Mouse (Mus musculus) CD4-positive naive resting alpha-beta T cell, adult 57 days (primary cell): ENCODE data around the gene Fcna. TPM values are rescaled to one million over a fixed set of nuclear protein-coding genes. Genes with fewer than 3 reads are reported as not detected.

ENCODE experiments used
- total RNA-seq: library from RNA; stranded (reverse); gene quantifications from one replicate; pipeline ENCODE4 v1.2.4, GENCODE M21; 2023

The Fcna gene
- 6.2 TPM for total RNA-seq

DNA sequence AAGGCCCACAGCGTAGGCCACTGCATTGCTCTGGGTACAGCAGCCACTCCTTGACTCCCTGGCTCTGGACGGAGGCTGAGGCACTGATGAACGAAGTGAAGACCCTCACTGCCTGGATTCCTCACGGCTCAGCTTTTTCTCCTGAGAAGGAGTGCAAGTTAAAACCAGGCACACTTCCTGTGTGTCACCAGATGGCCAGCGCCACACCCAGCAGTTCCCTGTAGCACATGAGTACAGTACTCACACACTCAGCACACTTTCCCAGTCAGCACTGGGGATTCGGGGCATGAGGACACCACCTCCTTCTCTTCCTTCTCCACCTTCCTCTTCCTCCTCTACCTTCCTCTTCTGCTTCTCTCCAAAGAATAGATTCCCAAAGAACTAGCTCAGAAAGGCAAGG, at the start of gene Fcna:
TSS of gene Fcna (minus strand) at position 220 of the 400 bp plus-strand sequence.

DNA sequence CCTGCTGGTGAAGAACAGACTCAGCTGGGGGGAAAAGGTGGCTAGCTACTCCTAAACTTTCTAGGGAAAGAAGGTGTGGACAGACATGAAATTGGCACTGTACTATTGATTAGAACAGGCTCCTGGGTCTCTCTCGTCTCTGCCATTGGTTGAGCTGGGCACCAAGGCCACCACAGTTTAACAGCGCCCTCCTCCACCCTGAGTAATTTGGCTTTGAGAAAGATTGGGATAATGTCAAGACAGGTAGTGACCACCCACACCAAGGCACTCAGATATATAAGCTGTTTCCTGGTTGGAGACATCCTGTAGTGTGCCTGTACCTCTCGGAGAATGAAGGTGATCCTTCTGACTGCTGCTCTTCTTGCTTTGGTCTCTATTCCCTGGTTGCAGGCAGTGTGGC, 48.7 kb upstream of the Fcna start, which contains the start of gene Lcn6:
TSS of gene Lcn6 (plus strand) at position 301 of the 400 bp plus-strand sequence.

DNA sequence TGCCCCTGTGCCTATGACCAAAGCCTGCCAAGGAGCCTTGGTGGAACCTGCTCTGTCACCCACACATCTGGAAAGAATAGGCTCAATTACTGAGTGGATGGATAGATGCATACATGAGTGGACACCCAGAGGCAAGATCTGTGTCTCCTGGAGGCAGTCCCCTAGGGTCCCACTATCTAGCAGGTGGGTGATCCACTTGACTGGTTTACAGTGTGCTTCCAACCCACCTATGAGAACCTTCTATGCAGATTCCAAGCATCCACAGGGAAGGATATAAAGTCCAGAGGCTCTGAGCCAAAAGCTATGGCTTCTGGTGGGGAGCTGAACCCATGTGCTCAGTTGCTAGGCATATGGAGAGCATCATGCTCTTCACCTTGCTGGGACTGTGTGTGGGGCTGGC, 29.8 kb upstream of the Fcna start, which contains the start of gene Lcn5:
TSS of gene Lcn5 (plus strand) at position 301 of the 400 bp plus-strand sequence.

DNA sequence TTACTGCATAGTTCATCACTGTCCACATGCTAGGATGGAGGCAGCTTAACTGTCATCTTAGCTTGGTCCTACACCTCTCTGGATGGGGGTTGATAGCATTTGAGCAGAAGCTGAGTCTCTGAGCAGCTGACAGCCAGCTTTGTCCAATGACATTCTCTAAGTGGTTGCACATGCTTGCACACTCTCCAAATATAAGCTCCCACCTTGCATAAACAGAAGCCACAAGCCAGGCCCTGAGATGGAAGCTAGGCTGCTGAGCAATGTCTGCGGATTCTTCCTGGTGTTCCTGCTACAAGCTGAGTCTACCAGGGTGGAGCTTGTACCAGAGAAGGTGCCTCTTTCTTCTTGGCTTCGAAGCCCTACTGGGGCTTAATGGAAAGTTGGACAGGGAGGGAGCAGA, 25.1 kb upstream of the Fcna start, which contains the start of gene Lcn8:
TSS of gene Lcn8 (plus strand) at position 219 of the 400 bp plus-strand sequence.

DNA sequence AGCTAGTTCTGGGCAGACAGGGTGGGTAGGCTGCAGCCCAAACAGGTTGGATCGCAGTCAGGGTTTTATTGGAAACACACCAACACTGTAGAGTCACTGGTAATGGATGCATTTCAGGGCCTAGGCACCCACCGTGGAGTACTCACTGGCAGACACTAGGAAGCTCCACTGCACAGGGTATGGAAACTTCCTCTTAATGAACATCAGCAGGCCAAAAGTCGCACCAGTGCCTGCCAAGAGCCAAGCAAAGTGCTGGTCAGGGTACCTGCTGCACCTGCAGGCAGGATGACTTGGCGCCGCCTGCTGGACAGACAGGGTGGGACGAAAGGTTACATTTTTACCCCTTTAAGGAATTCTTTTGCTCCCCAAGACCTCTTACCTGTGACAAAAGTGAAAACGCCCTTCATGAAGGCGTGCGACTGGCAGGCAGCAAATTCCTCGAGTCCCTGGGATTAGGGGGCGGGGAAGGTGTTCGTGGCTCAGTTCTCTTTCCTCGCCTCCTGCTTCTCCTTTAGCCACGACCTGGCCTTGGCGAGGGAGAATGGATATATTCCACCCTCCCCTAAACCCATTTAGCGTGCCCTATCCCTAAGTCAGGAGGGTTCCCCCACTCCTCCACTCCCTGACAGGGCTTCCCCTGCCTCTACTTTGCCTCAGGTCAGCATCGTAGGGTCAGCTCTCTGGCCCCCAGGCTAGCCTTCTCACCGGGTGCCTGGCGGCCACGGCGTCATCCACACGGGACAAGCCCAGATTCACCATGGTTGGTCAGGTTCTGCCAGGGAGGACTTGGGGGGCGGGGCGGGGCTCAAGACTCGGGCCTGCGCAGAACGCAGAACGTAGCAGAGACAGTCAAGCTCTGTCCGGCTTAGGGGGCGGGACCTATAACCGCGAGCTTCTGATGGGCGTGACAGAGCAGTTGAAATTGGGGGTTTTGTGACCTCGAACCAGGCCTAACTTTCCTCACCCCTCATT, 6.3 kb downstream of the Fcna start, which contains the start of gene Tmem141:
TSS of gene Tmem141 (minus strand) at position 777 of the 972 bp plus-strand sequence.

DNA sequence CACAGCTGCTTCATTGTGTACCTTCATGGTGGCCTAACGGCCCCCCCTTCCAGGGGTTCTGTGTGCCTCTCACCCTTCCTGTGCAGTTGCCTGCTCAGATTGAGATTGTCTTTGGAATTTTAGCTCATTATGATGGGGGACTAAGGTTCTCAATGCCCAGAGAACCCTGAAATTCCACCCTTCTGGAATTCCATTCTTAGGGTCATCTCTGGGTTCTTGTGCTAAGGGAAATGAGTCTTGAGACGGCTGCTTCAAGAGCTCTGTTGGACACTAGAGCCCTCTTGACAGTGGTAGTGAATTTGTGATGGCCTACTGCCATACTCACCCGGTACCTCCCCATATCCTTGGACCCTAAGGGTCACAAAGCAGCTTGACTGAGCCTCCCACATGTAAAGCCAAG, 10.3 kb downstream of the Fcna start, which contains the start of gene Ccdc183:
TSS of gene Ccdc183 (minus strand) at position 101 of the 400 bp plus-strand sequence.

DNA sequence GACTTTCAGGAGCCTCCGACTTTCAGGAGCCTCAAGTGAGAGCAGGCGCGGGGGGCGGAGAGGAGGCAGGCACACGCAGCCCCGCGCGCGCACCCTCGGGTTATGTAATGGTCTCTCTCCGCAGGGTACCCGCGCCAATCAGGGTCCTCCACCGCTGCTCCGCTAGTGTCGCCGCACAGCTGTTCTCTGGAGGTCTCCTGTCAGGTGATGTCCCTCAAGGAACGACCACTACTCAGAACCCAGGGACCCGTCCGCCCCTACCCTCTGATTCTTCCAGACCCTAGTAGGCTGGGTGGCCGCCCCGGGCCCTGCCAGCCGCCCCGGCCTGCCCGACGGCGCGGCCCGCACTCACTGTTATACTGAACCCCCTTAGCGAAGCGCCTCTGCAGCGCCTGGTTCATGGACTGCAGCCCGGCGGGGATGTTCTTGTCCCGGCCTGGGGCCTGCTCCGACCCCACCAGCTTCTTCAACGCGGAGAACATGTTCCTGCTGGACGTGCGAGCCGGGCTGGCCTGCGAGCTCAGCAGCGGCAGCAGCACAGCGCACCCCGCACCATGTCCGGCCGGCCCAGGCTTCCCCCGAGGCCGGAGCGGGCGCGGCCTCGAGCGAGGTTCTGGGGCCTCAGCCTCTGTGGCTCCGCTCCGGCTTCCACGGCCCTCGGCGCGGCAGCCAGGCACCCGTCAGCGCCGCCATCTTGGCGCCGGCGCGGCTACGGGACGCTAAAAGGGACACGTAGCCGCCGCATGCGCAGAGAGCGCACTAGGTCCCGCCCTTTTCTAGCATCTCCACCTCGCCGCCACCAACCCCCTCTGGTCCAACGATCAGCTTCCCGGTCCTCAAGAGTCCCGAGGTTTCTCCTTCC, 19.8 kb downstream of the Fcna start, which contains the start of gene Rabl6:
TSS of gene Rabl6 (minus strand) at position 761 of the 862 bp plus-strand sequence.

DNA sequence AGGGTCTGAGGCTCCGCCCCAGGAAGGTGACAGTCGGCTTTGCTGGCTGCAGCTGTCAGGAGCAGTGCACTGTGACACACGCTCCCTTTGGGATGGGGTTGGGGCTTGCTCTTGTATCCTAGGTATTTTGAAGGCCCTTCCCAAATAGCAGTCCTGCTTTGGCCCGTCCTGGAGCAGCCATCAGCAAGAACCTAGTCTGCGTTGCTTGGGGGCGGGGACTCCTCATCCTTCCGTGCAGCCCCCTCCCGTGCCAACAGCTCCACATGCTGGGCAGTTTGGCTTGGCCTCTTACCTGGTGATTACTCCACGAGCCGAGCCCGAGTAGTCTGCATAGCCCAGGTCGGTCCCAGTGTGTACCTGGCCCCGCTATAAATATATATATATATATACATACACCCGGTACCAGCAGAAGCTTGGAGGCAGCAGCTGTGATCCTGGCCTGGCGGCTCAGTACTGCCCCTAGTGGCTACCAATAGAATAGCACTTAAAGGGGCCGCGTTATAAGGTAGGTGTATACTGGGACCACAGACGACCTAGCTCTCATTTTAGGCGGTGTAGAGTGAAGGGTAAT, 46.5 kb downstream of the Fcna start, which contains the start of gene Ajm1:
TSS of gene Ajm1 (minus strand) at position 464 of the 571 bp plus-strand sequence.

Other genes starting within 250 kb of the Fcna start
- gene Entpd2, start 232.2 kb downstream of the Fcna start, total RNA-seq, result 1.4 TPM
- gene Npdc1, start 228.7 kb downstream of the Fcna start, total RNA-seq, result 0.98 TPM
- gene Fut7, start 204.8 kb downstream of the Fcna start, total RNA-seq, result 0.59 TPM
- 69.0 TPM for gene Abca2, start 199.3 kb downstream of the Fcna start, total RNA-seq
- gene Clic3, start 171.2 kb downstream of the Fcna start, total RNA-seq, result not detected
- 92.6 TPM for gene Paxx, start 166.9 kb downstream of the Fcna start, total RNA-seq
- not detected for gene Ptgds, start 158.0 kb downstream of the Fcna start, total RNA-seq
- not detected for gene Lcn12, start 134.1 kb downstream of the Fcna start, total RNA-seq
- gene Fbxw5, start 127.3 kb downstream of the Fcna start, total RNA-seq, result 47.7 TPM
- not detected for gene C8g, start 126.3 kb downstream of the Fcna start, total RNA-seq
- 49.0 TPM for gene Traf2, start 81.1 kb downstream of the Fcna start, total RNA-seq
- 117 TPM for gene Edf1, start 70.2 kb downstream of the Fcna start, total RNA-seq
- 3.6 TPM for gene Mamdc4, start 53.2 kb downstream of the Fcna start, total RNA-seq
- 29.9 TPM for gene Phpt1, start 52.8 kb downstream of the Fcna start, total RNA-seq
- gene Ajm1, start 46.3 kb downstream of the Fcna start, total RNA-seq, result 0.33 TPM
- 105 TPM for gene Rabl6, start 19.5 kb downstream of the Fcna start, total RNA-seq
- gene Ccdc183, start 10.4 kb downstream of the Fcna start, total RNA-seq, result not detected
- gene Tmem141, start 6.0 kb downstream of the Fcna start, total RNA-seq, result 1.6 TPM
- not detected for gene Lcn8, start 25.1 kb upstream of the Fcna start, total RNA-seq
- not detected for gene Lcn5, start 29.9 kb upstream of the Fcna start, total RNA-seq
- not detected for gene Lcn6, start 48.8 kb upstream of the Fcna start, total RNA-seq
- gene Lcn10, start 54.7 kb upstream of the Fcna start, total RNA-seq, result not detected
- not detected for gene Obp2a, start 72.0 kb upstream of the Fcna start, total RNA-seq
- 17.0 TPM for gene Bmyc, start 78.7 kb upstream of the Fcna start, total RNA-seq
- gene Obp2b, start 109.0 kb upstream of the Fcna start, total RNA-seq, result not detected
- gene Lcn3, start 137.5 kb upstream of the Fcna start, total RNA-seq, result not detected
- gene Lcn11, start 149.0 kb upstream of the Fcna start, total RNA-seq, result not detected
- gene Gm13539, start 154.2 kb upstream of the Fcna start, total RNA-seq, result not detected
- not detected for gene Glt6d1, start 187.8 kb upstream of the Fcna start, total RNA-seq
- not detected for gene Lcn9, start 195.1 kb upstream of the Fcna start, total RNA-seq
- not detected for gene Sohlh1, start 219.2 kb upstream of the Fcna start, total RNA-seq
- gene Kcnt1, start 235.7 kb upstream of the Fcna start, total RNA-seq, result not detected